Mouse (Mus musculus) lung, adult 2 months (tissue): ENCODE data around the gene Soga3. TPM values are rescaled to one million over a fixed set of nuclear protein-coding genes. Genes with fewer than 3 reads are reported as not detected.

Source experiments
- DNase-seq: peaks from one replicate; pipeline ENCODE4 v3.0.0; 2022
- H3K4me1 ChIP-seq: fragments of 200-500 bp; 2 replicates; pipeline ENCODE4 v1.6.1; 2011; ENCODE audit warnings: low read length; ENCODE audit not compliant: control insufficient read depth, insufficient read depth
- H3K4me3 ChIP-seq: fragments of 200-500 bp; replicated peaks from 2 replicates; pipeline ENCODE3; 2011; ENCODE audit warnings: low read depth, mild to moderate bottlenecking, control low read depth, low read length; ENCODE audit errors: extremely low read depth
- CTCF ChIP-seq: fragments of 200-500 bp; IDR thresholded peaks from 2 replicates; pipeline ENCODE4 v1.5.1; 2011; ENCODE audit warnings: mild to moderate bottlenecking, low read length, control low read depth; ENCODE audit not compliant: insufficient read depth
- POLR2A ChIP-seq: fragments of 200-500 bp; IDR thresholded peaks from 2 replicates; pipeline ENCODE4 v1.6.1; 2011; ENCODE audit warnings: low read depth, mild to moderate bottlenecking, control low read depth, low read length, borderline replicate concordance; ENCODE audit errors: extremely low read depth
- whole genome bisulfite sequencing: fragments of 180-500 bp; shearing (Covaris S2); methylation state at CpG from one replicate; pipeline ENCODE4 v1.1.7; 2018; 5-methylcytosine and 5-hydroxymethylcytosine counted together
- polyA plus RNA-seq: library from polyadenylated mRNA; depleted of rRNA; stranded (reverse); fragments of >200 nt; gene quantifications from 2 replicates; pipeline ENCODE4 v1.2.3, GENCODE M21; 2012; rRNA removed

Gene Soga3
- polyA plus RNA-seq, 1 experiment, result 0.04 TPM

DNA sequence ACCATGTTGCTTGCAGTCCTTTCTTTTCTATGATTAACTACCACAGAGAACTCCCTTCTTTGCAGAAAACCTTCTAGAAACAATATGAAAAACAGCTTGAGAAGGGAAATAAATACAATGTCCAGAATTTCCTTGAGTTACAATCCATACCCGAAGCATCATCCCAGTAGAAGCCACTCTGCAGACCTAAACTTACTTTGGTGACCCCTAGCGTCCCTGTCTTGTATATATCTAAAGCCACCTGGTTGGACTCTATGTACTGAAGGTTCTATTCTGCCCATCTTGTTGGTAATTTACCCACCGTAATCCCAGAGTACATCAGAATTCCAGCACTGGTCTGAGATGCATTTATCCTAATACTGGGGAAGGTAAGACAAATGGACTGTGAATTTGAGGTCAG, 56.2 kb downstream of the Soga3 start:
- Histone ChIP-seq H3K4me1 (no peaks in the 10 kb centered on the region), H3K4me3 (no peak overlapping the region)
- DNase-seq, result no peak
- 67% methylated on average over 3 of the region's 3 CpGs for WGBS
- TF ChIP-seq CTCF (no peak), POLR2A (no peak)

DNA sequence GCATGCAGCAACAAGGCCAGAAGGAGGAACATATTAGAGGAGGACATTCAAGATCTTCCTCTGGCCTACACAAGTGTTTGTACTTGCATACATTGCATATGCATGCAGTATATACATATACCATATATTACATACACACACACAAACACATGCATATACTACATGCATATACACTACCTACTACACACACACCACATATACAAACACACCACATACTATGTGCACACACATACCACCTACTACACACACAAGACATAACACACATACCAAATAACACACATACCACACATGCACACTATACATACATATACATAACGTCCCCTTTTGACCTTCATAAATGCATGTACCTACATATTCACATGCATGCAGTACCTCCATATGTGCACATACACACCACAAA, 57.0 kb downstream of the Soga3 start:
- H3K4me1 ChIP-seq, result no peaks in the 10 kb centered on the region
- no peak overlapping the region for H3K4me3 ChIP-seq
- no peak for DNase-seq
- TF ChIP-seq POLR2A, result no peak
- no peak for TF ChIP-seq CTCF
- 85% methylated on average over 1 of the region's 1 CpGs for WGBS

DNA sequence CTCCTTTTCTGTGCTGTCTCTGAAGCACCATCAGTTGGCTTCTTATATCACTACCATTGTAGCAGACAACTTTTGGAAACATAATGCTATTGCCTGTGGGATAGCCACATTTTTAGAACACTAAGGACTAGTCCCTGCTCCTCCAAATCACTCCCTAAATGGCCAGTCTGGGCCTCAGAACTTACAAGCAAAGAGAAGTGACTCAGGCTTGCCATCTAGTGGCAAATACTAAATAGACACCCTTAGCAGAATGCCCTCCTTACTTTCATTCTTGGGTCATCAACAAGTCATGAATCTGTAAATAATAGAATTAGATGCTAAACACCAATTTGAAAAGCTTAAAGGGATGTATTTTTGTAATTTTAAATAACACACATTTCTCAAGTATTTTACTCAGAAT, 63.1 kb downstream of the Soga3 start:
- Histone ChIP-seq H3K4me1 (no peaks in the 10 kb centered on the region), H3K4me3 (no peak overlapping the region)
- TF ChIP-seq POLR2A (no peak), CTCF (0 out of 2 replicates have a peak, but pooled peaks have one; percentile 5)
- no peak for DNase-seq

DNA sequence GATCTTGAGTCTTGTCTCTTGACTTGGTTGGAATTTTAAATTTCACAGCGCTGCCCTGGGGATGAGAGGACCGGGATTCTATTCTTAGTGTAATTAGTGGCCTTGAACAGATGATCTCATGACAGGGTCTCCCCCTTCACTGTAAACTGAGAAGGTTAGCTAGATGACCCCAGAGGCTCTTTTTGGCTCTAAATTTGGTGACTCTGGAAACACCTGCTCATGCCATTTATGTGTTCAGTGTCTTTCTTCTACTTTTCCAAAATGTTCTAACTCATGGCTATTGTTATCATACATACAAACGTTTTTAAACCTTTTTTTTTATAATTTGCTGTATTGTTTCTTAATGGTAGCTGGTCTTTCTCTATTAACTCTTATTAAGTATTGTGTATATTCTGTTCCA, 65.1 kb downstream of the Soga3 start:
- Histone ChIP-seq H3K4me3 (no peak overlapping the region), H3K4me1 (no peaks in the 10 kb centered on the region)
- DNase-seq, result no peak
- 43% methylated on average over 3 of the region's 3 CpGs for WGBS
- no peak for TF ChIP-seq CTCF
- no peak for TF ChIP-seq POLR2A

DNA sequence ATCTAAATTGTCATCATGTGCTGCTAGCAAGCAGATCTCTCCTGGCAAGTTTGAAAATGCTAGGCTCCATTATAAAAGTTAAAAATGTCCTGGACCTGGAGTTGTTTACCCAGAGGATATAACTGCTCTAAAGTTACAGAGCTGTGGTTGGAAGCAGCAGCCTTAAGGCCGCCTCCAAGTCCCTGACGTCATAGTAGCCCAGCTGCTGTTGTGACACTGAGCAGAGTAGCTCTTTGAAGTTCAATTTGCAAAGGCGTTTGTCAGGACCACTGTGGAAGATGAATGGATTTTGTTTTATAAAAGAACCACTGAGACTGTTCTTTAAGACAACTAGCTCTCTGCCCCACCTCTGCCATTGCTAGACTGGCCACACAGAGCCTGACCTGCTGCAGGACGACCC, 67.8 kb downstream of the Soga3 start, which contains the start of gene 9330159F19Rik:
TSS of gene 9330159F19Rik (plus strand) at position 154 of the 400 bp plus-strand sequence.
- 10% methylated on average over 4 of the region's 4 CpGs for WGBS
- Histone ChIP-seq H3K4me1 (no peaks in the 10 kb centered on the region), H3K4me3 (peak within 1 kb of the TSS; percentile 56)
- TF ChIP-seq CTCF, result no peak
- TF ChIP-seq POLR2A, result 0 out of 2 replicates have a peak, but pooled peaks have one; percentile 31
- DNase-seq, result peak; percentile 5

DNA sequence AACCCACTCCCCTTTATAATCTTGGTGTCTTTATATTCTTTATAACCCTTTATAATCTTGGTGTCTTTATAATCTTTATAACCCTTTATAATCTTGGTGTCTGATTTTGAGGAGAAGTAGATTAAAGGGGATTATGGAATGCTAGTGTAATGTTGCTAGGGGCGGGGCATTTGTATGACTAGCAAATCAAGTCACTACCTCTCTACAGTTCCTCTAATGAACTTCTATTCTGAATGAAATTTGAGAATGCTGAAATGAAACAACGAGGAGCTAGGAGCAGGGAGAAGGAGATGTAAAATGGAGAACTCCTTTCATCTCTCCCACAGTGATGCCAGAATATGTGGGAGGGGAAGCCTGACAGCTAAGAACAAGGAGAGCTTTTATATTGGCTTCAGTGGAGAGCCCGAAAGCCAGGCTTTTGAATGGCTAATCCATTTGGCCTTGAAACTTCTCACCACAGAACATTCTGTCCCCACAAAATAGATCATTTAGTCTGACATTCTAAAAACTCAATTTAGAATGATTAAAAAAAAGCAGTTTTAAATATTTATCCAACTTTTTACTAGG, 70.0 kb downstream of the Soga3 start:
- Histone ChIP-seq H3K4me3 (no peak overlapping the region), H3K4me1 (no peaks in the 10 kb centered on the region)
- no peak for DNase-seq
- 53% methylated on average over 3 of the region's 3 CpGs for WGBS
- TF ChIP-seq CTCF (no peak), POLR2A (no peak)

DNA sequence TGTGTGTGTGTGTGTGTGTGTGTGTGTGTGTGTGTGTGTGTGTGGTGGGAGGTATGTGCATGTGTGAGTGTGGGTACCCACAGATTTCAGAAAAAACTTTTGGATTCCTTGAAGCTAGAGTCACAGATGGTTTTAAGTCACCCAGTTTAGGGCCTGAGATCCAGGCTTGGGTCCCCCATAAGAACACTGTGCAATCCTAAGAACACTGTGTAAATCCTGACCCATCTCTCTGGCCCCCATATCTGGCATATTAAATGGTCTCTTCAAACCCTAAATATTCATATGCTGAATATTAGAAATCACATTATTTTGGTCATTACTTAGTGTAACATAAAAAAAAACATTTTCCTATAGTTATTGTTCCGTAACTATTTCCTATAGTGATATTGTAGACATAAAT, 73.3 kb downstream of the Soga3 start:
- WGBS, result 88% methylated on average over 1 of the region's 1 CpGs
- DNase-seq, result no peak
- TF ChIP-seq POLR2A, result no peak
- no peak for TF ChIP-seq CTCF

DNA sequence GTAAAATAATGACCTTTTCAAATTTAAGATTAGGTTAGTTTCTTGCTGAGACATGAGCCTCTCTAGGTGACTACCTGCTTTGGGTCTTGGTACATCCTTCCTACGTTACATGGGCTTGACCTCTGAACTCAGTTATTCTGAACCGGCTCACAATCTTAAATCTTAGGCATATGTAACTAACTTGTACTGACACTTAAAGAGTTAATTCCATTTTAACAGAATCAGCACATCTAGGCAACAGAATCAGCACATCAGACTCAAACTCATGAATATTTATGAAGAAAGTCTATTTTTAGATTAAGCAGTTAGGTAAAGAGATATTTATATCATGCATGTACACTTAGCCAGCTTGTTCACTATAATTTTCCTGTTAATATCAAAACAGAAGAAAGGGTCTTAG, 73.8 kb downstream of the Soga3 start:
- Histone ChIP-seq H3K4me3 (no peak overlapping the region), H3K4me1 (no peaks in the 10 kb centered on the region)
- TF ChIP-seq POLR2A (no peak), CTCF (no peak)
- WGBS, result 76% methylated on average over 2 of the region's 2 CpGs
- DNase-seq, result no peak

More for the DNA sequence above, 73.3 kb downstream of the Soga3 start:
- Histone ChIP-seq H3K4me3 (no peak overlapping the region), H3K4me1 (no peaks in the 10 kb centered on the region)

DNA sequence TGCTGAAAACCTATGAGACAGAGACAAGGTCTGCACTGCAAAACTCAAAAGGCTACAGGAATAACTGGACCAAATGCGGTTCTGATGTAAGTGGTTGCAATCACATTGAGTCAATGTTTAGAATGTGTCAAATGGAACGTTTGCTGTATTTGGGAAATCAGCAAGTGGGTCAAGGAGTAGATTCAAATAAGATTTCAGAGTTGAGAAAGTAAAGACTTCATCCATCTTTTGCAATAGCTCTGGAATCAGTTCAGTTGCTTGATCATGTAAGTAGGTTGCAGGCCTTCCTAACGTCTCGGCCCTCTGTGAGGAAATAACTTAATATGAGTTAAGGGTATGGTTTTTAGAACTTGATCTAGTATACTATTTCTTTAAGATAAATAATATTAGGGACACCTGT, 81.7 kb downstream of the Soga3 start:
- TF ChIP-seq CTCF (no peak), POLR2A (no peak)
- no peak for DNase-seq
- Histone ChIP-seq H3K4me3 (no peak overlapping the region), H3K4me1 (no peaks in the 10 kb centered on the region)
- WGBS, result 74% methylated on average over 4 of the region's 4 CpGs

DNA sequence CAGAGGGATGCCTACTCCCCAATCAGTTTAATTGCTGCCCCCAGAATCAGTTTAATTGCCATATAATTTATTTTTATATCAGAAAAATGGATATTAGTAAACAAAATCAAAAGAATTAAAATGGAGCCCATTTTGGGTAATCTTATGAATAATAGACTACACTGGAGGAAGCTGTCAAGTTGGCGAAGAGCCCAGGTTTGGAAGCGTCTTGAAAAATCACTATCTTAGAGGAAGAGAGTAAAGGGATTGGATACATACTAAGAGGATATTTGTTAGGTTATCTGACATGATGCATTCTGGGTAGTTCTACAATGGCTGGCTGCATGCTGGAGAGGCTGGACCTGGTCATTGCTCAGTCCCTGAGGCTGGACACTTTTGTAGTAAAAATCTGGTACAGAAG, 87.6 kb downstream of the Soga3 start:
- no peak for DNase-seq
- WGBS, result 60% methylated on average over 2 of the region's 2 CpGs
- Histone ChIP-seq H3K4me1 (no peaks in the 10 kb centered on the region), H3K4me3 (no peak overlapping the region)
- TF ChIP-seq CTCF, result no peak
- TF ChIP-seq POLR2A, result no peak

Other genes with a start within 250 kb of the Soga3 start
- gene 2310057J18Rik, start 157.5 kb upstream of the Soga3 start, polyA plus RNA-seq, result not detected in 2 replicates
- gene Gm49353, start 55.1 kb downstream of the Soga3 start, polyA plus RNA-seq, result not detected in 2 replicates
- 0.67 and 0.69 TPM in 2 replicates for gene 9330159F19Rik, start 67.8 kb downstream of the Soga3 start, polyA plus RNA-seq
- gene Echdc1, start 169.3 kb downstream of the Soga3 start, polyA plus RNA-seq, result 2.7 and 5.6 TPM in 2 replicates
- gene Rnf146, start 218.6 kb downstream of the Soga3 start, polyA plus RNA-seq, result 16.4 and 33.0 TPM in 2 replicates